Mouse (Mus musculus) brown adipose tissue, adult 24 weeks (tissue): ENCODE data around the gene Pcnx. TPM values are rescaled to one million over a fixed set of nuclear protein-coding genes. Genes with fewer than 3 reads are reported as not detected.

Experiments
- H3K27ac ChIP-seq: fragments of 200-500 bp; replicated peaks from 2 replicates; pipeline ENCODE4 v1.5.1; 2012; ENCODE audit warnings: low read depth, mild to moderate bottlenecking, low read length
- H3K4me1 ChIP-seq: fragments of 200-500 bp; 2 replicates; pipeline ENCODE4 v1.6.1; 2012; ENCODE audit warnings: low read length, mixed read lengths; ENCODE audit not compliant: control insufficient read depth, insufficient read depth, insufficient read length
- H3K4me3 ChIP-seq: fragments of 200-500 bp; 2 replicates; pipeline ENCODE4 v1.5.1; 2012; ENCODE audit warnings: low read depth, mild to moderate bottlenecking, low read length, moderate library complexity; ENCODE audit not compliant: insufficient read depth
- polyA plus RNA-seq: library from polyadenylated mRNA; stranded (reverse); fragments of >200 nt; gene quantifications from 2 replicates; pipeline ENCODE4 v1.2.4, GENCODE M21; 2012; ENCODE audit not compliant: missing spikeins, insufficient read depth, insufficient read length

Gene Pcnx
- polyA plus RNA-seq, 1 experiment = 21.4 TPM

GRCm38 (mm10) chr12:81863949-81864348, 4.1 kb downstream of the Pcnx start:
- Histone ChIP-seq H3K27ac (no peak overlapping the region), H3K4me3 (no peak overlapping the region), H3K4me1 (peaks cover 18% of the 10 kb centered on the region)

GRCm38 (mm10) chr12:81865183-81865582, 5.4 kb downstream of the Pcnx start:
- H3K27ac ChIP-seq = no peak overlapping the region
- no peak overlapping the region for H3K4me3 ChIP-seq
- peaks cover 24% of the 10 kb centered on the region for H3K4me1 ChIP-seq

GRCm38 (mm10) chr12:81867316-81867715, 7.5 kb downstream of the Pcnx start:
- no peak overlapping the region for H3K4me3 ChIP-seq
- H3K4me1 ChIP-seq = peaks cover 17% of the 10 kb centered on the region
- H3K27ac ChIP-seq = no peak overlapping the region

- Histone ChIP-seq H3K4me1 (peaks cover 12% of the 10 kb centered on the region), H3K27ac (no peak overlapping the region), H3K4me3 (no peak overlapping the region)
Measured at GRCm38 (mm10) chr12:81869205-81869940, 9.6 kb downstream of the Pcnx start.

- no peak overlapping the region for H3K4me3 ChIP-seq
- peaks cover 6% of the 10 kb centered on the region for H3K4me1 ChIP-seq
- no peak overlapping the region for H3K27ac ChIP-seq
Measured at GRCm38 (mm10) chr12:81873345-81873744, 13.5 kb downstream of the Pcnx start.

GRCm38 (mm10) chr12:81880161-81880560, 20.3 kb downstream of the Pcnx start:
- Histone ChIP-seq H3K4me3 (no peak overlapping the region), H3K4me1 (peaks cover 5% of the 10 kb centered on the region; the same call in 1 of the 2 replicates), H3K27ac (no peak overlapping the region)

GRCm38 (mm10) chr12:81883255-81884106, 23.7 kb downstream of the Pcnx start:
- Histone ChIP-seq H3K27ac (no peak overlapping the region), H3K4me3 (no peak overlapping the region), H3K4me1 (peaks cover 9% of the 10 kb centered on the region; the same call in 1 of the 2 replicates)

- no peak overlapping the region for H3K4me3 ChIP-seq
- no peak overlapping the region for H3K27ac ChIP-seq
- peaks cover 9% of the 10 kb centered on the region; the same call in 1 of the 2 replicates for H3K4me1 ChIP-seq
Measured at GRCm38 (mm10) chr12:81884107-81884398, 24.2 kb downstream of the Pcnx start.

GRCm38 (mm10) chr12:81884983-81885382, 25.2 kb downstream of the Pcnx start:
- peaks cover 11% of the 10 kb centered on the region; the same call in 1 of the 2 replicates for H3K4me1 ChIP-seq
- H3K27ac ChIP-seq = no peak overlapping the region
- no peak overlapping the region for H3K4me3 ChIP-seq

- Histone ChIP-seq H3K4me1 (peaks cover 9% of the 10 kb centered on the region; the same call in 1 of the 2 replicates), H3K27ac (no peak overlapping the region), H3K4me3 (no peak overlapping the region)
Measured at GRCm38 (mm10) chr12:81885982-81886381, 26.2 kb downstream of the Pcnx start.

GRCm38 (mm10) chr12:81888954-81889353, 29.1 kb downstream of the Pcnx start:
- H3K27ac ChIP-seq = no peak overlapping the region
- no peak overlapping the region for H3K4me3 ChIP-seq
- H3K4me1 ChIP-seq = peaks cover 10% of the 10 kb centered on the region; the same call in 1 of the 2 replicates

GRCm38 (mm10) chr12:81891946-81892345, 32.1 kb downstream of the Pcnx start:
- H3K4me3 ChIP-seq = no peak overlapping the region
- H3K27ac ChIP-seq = no peak overlapping the region
- peaks cover 9% of the 10 kb centered on the region; the same call in 1 of the 2 replicates for H3K4me1 ChIP-seq

GRCm38 (mm10) chr12:81894311-81894710, 34.5 kb downstream of the Pcnx start:
- Histone ChIP-seq H3K4me3 (no peak overlapping the region), H3K4me1 (peaks cover 5% of the 10 kb centered on the region; the same call in 1 of the 2 replicates), H3K27ac (no peak overlapping the region)

- H3K4me1 ChIP-seq = peaks cover 3% of the 10 kb centered on the region; the same call in 1 of the 2 replicates
- no peak overlapping the region for H3K4me3 ChIP-seq
- no peak overlapping the region for H3K27ac ChIP-seq
Measured at GRCm38 (mm10) chr12:81895986-81896385, 36.2 kb downstream of the Pcnx start.

GRCm38 (mm10) chr12:81904456-81904855, 44.6 kb downstream of the Pcnx start:
- no peak overlapping the region for H3K4me3 ChIP-seq
- H3K4me1 ChIP-seq = no peaks in the 10 kb centered on the region; the same call in 1 of the 2 replicates
- H3K27ac ChIP-seq = no peak overlapping the region
